Mouse (Mus musculus) brain, adult 2 months (tissue): ENCODE measurements at regions not wholly inside any gene's neighbourhood (a gene's known extent, or its start where the extent isn't known, plus 50 kb on each side); places are given as distances from the start of the nearest gene placed in this dataset.
A peak's percentile ranks its signal among the peaks of the same experiment; 100 is the strongest.
"Not testable (repeated sequence)": the region's sequence is repeated elsewhere in the genome, so short reads cannot be mapped to it uniquely, and the experiment has no call there.

Experiments used
- DNase-seq: peaks from one replicate; pipeline ENCODE4 v3.0.0; 2011; ENCODE audit warnings: low read depth, low spot score

DNA sequence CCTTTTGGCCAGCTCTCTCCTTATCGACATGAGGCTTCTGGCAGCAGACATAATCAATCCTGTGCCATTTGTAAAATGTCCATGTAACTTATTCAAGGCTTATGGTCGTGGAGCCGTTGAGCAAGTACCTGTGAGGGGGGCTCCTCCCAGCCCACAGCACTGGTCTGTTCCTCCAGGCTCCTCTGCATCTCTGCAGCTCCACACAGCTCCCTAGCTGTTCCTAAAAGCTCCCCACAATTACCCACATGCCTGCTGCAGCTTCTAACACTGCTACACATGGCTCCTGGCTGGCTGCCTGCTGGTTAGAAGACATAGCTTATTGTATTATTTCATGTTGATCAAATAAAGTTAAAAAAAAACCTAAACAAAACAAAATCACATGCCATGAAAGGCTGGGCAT lies 77.9 kb downstream of the Tcp10c start:
- not testable (repeated sequence) for DNase-seq

DNA sequence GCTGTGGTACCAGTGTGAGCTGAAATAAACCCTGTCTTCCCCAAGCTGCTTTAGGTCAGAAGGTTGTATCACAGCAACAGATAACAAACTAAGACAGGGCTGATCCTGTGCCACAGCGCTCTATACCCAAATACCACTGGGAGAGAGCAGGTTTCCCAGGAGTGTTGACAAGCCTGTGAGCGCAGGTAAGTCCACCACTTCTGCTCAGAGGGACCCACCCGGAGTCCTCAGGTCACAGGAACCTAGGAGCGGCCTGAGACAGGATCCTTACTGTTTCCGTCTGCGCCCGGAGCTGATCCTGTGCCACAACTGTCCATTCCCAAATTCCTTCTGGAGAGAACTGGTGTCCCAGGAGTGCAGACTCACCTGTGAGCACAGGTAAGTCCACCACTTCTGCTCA lies 79.8 kb downstream of the Tcp10c start:
- DNase-seq = not testable (repeated sequence)

DNA sequence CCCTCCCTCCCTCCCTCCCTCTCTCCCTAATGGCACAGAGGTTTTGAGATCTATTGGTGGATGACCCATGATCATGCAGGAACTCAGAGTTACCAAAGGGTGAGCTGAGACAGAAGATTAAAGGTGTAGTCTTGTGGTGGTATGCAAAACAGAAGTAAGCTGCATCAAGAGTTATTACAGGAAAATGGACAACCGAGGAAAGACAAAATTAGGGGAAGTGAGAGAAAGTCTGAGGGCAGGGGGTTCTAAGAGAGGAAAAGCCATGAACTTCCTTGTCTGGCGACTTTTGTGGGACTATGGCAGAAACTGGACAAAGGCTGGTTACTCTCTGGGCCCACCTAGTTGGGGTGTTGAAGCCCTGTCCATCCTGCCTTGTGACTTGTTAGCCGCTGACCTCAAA lies 84.4 kb downstream of the Tcp10c start:
- DNase-seq = not testable (repeated sequence)

DNA sequence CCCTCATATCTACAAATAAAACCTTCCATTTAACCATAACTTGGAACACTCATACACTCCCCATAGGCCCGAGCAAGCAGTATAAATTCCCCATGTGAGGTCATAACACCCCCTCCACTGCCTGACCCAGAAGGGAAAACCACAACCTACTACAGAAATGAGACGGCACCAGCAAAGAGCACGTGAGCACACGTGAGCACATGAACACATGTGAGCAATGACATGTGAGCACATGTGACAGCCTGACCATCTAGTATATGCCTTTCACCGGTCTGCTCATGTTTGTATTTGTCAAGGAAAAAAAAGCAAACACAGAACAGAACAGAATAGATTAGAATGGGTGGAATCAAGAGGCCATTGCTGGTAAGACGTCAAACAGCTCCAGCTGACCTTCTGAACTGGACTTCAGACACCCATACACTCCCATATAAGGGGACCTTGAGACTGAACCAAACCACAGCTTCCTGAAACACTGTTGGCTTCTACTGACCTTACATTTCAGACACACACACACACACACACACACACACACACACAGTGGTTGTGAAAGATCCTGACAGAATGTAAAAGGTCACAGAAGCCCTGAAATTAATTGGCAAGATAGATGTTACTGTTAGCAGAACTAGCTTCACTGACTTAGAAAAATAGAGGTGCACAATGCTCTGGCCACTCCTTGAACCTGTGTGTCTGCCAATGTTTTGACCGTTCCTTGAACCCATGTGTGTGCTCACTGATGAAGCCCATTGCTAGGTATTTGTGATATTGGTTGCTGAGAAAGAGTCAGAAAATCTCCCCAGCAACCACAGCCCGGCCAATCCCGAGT lies 86.5 kb downstream of the Tcp10c start:
- DNase-seq = not testable (repeated sequence)

DNA sequence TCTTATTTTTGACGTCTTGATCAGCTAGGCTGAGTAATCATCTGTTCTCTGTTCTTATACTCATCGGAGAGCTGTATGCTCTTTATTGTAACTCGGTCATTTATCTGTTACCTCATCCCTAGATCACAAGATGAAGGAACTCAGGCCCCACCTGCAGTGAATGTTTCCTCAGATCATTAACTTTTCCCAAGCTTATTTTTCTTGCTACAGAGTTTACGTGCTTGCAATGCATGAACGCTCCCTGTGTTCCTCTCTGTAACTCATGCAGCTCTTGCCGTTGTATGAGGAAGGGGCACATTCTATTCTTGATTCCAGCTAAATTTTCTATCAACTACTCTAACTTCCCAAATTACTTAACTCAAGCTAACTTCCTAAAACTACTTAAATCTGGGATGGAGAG lies 87.9 kb downstream of the Tcp10c start:
- DNase-seq = not testable (repeated sequence)

DNA sequence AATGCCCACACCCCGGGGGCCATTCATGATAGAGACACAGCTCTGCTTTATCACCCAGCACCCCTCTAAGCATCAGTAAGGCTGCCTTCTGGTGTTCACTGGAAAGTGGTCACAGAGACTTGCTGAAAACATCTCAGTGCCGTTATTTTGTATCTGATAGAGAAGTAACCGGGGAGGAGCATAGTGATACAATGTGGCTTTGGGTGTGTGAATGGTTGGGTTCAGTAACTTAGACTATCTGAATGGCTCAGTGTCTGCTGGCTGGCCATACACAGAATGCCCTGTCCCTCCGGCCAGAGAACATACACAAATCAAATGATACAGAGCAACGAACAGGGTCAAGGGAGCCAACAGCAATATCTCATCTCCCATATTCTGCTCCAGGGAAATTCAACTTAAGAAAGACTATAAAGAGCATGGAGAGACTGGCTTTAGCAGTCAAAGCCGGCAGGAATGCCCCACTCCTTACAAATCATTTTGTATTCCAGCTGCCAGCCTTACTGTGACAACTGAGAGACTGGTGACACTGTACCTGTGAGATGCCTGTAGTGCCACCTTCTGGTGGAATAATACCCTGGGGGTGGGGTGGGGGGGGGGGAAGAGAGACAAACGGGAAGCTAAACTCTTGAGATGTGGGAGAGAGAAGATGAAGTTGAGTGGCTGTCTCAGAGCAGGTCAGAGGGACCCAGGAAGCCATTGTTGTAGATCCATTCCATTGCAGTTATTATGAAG lies 102.7 kb downstream of the Tcp10c start:
- DNase-seq = not testable (repeated sequence)

DNA sequence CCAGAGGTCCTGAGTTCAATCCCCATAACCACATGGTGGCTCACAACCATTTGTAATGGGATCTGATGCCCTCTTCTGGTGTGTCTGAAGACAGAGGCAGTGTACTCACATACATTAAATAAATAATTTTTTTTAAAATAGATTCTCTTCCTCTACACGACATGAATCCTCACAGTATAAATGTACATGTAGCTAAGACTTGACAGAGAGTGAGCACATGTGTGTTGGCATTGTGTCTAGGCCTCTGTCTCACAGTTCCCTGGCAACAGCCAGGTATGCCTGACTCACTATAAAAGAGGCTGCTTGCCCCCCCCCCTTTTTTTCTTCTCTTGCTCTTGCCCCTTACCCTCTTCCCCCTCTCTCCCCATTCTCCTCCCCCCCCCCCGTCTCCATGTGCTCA lies 103.6 kb downstream of the Tcp10c start:
- not testable (repeated sequence) for DNase-seq

DNA sequence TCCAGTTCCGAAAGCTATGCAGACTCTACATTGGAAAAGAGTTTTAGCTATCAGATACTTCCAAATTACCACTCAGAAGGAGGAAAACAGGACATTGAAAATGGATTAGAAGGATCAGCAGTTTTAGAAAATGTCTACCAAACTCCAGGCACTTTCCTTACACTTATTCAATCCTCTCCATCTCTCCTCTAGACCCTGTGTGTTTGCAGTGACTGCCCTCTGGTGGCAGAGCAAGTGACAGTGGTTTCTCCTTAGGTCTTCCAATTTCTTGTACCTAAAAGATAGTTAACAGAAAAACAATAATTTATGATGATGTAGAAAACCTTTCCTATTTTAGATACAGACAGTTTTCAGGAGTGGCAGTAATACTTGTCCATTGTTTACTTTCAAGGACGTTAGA lies 104.4 kb downstream of the Tcp10c start:
- DNase-seq = not testable (repeated sequence)

DNA sequence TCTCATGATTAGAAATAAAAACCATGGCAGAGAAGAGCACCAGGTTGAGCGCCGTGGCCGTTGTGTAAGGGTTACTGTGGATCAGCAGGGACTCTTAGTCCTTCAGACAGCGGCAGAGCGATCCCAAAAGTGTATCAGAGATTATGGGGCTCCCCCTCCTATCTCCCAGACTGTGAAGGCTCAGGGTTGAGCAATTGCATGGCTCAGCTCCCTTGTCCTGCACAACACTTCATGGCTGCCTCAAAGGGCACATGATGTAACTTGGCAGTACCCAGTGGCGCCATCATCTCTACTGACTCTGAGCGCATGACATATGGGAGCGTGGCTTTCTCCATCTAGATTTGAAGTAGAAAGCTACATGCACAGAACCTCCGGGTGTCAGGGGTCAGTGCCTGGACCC lies 108.3 kb downstream of the Tcp10c start:
- DNase-seq = not testable (repeated sequence)

DNA sequence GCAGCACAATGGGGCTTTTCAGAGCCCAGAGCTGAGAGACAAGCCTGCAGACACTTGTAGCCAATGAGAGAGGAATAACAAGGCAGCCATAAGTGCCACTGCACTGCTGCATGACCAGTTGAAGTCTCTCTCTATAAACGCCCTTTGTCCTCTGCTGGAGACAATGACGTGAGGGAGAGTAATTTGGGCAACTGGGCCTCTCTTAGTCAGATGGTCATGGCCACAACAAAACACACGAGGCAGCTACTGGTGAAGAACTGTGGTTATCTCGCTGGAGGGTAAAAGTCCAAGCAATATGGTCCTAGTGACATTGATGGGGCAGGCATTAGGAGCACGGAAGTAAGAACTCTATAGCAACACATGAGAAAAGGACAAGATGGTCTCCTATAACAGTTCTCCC lies 111.5 kb downstream of the Tcp10c start:
- DNase-seq = peak; percentile 41

DNA sequence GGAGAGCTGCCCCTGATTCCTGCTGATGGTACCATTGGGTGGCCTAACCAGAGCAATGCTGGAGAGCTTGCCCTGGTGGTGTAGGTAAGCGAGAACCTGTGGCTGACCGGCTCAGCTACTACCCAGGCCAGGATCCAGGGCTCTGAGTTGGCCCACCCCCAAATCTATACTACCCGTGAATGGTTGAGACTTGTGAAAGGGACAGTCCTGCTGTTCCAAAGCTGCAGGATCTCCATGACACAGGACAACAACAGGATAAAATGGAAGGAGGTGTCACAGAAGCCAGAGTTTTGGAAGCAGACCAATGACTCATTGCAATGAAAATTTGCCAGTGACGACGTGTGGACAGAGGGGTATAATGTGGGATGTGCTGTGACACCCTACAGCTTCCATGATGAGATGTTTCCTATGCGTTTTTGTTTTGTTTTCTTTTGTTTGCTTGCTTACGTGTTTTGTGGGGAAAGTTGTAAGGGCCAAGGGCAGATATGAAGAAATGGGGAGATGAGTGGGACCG lies 115.6 kb downstream of the Tcp10c start:
- not testable (repeated sequence) for DNase-seq

DNA sequence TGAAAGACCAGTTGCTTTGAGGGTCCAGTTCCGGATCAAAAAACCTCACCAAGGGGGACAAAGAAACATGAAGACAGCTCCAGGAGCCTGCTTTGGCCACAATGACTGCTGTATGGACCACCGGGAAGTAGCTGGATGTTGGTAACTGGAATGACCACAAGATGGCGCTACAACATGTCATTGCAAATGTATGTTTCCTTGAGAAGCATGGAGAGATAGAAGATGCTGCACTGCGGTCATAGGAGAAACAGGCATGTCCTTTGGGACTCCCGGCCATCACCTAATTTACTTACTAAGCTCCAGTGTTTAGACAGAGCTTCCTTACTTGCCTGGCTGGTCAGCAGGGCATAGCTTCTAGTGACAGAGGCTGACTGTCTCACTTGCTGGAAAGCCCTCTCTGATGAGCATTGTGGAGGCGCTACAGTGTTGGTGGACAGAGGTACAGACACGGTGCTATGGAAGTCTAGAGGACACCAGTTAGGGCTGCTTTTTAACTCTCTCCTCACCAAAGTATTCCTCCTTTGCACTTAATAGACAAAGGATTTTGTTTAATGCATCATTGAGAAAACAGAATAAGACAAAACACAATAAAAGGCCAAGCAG lies 118.2 kb downstream of the Tcp10c start:
- peak; percentile 92 for DNase-seq

DNA sequence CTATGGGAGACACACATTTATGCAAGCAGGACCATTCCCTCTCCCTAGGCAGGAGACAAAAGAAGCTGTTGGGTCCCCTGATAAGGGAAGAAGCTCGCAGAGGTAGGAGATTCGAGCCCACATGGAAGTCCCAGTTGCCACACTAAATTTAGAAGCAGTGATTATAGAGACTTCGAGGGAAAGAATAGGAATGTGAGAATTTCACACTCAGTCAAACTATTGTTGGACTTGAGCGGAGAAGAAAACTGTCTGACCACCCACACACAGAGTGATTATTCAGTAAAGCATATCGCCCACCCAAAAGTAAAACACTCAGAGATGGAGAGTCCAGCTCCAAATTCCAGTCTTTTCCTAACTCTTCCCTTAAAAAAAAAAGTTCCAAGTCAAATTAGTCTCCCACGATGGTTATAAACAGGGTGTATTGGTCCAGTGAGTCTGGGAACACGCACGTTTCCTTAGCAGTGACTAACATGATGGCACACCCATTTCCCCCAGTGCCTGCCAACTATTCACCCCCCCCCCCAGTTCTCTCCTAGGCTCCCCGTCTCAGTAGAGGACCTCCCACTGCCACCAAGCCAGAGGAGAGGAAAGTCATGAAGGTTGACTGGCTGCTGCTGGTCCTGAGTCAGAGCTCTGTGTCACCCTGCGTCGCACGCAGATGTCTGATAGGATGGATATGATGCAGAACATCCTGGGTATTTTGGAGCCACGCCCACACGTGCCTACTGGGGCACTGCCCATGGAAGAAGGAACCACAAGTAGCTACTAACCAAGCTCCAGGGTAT lies 120.1 kb downstream of the Tcp10c start:
- DNase-seq = peak; percentile 73

DNA sequence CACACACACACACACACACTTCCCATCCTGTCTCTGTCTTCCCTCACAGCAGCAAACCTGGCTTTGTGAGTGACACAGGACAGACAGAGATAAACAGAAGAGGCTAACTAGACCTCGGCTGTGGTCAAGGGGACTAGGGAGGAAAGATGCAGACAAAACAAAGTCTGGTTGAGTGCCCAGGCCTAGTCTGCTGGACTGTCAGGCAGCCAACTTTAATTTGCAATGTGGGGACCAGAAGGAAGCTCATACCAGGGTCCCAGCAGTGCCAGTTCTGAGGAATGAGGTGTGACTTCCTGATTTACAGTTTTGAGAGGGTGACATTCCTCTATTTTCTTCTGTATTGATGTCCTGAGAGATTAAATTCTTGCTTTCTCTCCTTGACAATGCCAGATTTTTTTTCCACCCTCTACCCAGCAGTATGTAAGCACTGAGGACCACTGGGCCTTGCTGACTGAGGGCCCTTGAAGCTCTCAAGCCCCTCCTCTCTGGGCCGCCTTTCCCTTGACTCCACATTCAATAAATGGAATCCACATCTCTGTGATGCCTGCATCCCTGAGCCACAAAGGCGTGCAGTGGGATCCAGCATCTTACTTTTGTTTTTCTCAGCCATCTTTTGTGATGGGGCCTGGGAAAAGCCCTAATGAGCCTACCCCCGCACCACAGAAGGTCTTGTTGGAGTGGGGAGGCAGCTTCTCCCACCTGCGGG lies 124.6 kb downstream of the Tcp10c start:
- peak; percentile 41 for DNase-seq

DNA sequence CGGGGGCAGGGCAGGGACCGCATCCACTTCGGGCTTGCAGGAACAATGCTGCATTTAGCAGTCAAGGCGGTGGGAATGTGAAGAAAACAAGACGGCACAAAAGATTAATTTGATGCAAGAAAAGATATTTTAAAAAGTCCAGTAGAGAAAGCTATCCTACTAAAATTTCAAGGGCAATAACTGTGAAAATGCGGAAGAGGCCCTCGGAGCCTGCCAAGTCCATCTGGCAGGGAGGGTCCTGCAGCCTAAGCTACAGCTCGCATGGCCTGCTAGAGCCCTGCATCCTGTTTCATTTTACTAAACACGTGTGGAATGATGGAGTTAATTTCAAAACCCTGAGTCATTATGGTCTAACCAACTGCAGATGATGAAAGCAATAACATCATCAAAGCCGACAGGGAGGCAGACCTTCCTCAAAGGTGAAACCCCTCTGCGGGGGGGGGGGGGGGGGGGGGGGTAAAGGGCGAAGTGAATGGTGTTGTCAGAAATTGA lies 125.2 kb downstream of the Tcp10c start:
- no peak for DNase-seq

DNA sequence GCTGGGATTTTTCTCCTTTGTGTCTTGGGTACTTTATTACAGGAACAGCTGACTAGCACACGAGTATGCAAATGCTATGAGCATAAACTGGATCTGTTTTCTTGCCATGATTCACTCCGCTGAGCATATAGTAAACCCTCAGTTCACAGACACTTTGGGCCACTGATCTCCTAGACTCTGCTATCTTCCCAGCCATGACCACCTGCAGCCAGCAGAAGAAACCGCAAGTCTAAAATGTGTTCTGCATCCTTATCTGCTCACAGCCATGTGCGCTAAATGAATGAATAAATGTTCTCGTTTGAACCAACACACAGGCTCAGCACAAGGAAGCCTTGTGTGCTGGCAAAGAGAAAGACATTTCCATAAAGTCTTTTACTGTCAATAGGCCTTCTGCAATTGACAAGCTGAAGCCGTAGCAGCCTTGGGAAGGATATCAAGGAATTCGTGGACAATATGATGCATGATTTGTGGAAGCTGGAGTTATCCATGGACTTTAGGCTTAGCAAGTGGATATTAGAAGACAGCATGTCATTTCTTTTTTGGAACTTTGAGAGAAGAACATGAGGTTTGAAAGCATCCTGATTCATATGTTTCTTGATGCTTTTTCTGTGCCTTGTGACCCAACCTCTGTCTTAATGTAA lies 127.2 kb downstream of the Tcp10c start:
- DNase-seq = peak; percentile 45

DNA sequence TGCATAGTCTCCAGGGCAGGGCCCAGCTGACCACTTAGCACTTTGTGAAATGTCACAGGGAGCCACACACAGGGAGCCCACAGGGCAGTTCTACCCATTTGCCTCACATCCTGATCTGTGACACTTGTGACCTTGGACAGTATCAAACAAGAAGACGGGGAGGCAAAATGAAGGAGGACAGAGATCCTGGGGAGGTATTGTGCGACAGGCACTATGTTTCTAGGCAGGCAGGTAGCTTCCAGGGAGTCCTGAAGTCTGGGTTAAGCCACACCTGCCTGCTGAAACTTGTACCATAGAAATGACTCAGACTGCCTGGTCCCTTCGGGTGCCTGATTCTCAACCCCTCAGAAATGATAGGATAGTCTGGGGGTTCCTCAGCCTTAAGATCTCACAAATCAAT lies 127.8 kb downstream of the Tcp10c start:
- DNase-seq = no peak

DNA sequence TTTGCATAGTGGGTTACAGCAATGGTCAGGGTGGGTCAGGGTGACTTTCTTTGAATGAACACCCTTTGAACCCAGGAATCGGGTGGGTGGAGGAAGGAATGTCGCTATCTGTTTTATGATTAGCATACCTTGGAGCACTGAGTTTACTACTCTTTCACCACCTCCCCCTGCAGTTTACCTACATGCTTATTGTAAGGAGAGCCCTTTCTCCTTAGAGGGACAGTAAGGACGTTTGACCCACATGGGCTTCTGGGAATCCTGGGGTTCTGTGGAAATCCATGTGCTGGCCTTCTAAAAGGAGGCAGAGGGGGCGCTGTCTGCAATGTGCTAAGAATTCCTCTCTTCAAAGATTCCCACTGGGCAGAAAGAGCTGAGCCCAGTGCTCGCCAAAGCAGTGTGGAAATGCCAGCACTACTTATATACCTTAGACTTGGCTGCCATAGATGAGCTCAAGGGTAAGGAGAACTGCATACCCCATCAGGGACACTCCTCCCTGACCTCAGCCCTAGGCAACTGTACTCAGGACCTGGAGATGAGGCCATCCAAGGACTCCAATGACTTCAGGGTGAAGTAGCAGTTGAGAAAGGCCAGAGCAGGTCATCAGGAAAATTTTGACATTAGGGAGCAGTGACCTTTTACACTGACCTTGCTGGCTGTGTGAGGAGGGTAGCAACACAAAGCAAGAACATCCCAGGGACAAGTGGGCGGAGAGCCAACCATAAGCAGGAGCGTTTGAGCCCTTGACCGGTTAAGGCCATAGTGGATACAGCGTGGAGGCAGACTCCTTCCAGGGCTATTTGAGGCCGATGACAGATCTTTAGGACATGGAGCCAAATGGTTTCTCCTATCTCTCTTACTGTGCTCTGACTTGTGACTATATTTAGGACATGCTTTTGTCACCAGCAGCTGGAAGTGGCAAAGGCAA lies 133.2 kb downstream of the Tcp10c start:
- DNase-seq = no peak
